Mouse (Mus musculus) adrenal gland, postnatal 4 days (tissue): ENCODE measurements around the gene Trim30d. TPM values are rescaled to one million over a fixed set of nuclear protein-coding genes. Genes with fewer than 3 reads are reported as not detected.
"Not testable (repeated sequence)": the region's sequence is repeated elsewhere in the genome, so short reads cannot be mapped to it uniquely, and the experiment has no call there.

Experiments
- DNase-seq, 2 experiments: peaks; one replicate each; pipeline ENCODE4 v3.0.0; 2021 to 2022; ENCODE audit warnings: low spot score in 2 of 2, mixed read lengths in 2 of 2
- long read RNA-seq, 2 experiments: library from polyadenylated mRNA; stranded (forward); transcript quantifications; one replicate each; pipeline ENCODE4 v2.0.0; 2021
- total RNA-seq, 2 experiments: library from RNA; stranded (reverse); gene quantifications; 2 replicates each; pipeline ENCODE4 v1.2.3; 2021

The Trim30d gene
- total RNA-seq, result 1 to 10 TPM; 7.8 to 9.7 TPM
- long read RNA-seq, experiment 1, result 0 reads
- long read RNA-seq, experiment 2, result 0 reads

DNA sequence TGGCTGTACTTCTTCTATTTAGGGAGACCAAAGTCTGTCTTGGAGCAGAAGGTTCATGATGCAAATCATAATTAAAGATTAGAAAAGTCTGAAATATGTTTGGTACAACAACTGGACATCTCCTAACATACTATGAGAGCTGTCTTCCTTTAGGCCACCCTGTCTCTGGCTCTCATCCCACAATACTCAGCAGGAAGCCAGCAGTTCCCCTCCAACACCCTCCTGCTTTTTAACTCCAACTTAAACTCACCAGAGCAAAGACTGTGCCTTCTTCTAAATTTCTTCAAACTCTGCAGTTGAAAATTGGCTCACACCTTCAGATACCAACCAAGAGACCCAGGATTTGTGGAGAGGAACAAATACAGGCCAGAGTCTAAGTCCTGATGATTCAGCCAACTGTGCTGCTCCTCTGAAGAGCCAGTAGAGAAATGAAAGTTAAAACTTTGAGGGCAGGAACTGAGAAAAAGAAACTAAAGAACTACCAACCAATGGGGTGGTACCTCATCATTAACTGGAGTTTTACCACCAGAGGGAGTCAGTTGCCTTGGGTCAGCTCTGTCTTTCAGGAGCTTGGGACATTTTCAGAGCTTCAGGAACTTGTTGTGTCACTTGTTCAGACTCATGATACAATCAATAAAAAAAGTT is at the start of gene Trim30d:
Gene Trim30d, minus strand, starts transcription at position 429 of the 645 bp plus-strand sequence.
- not testable (repeated sequence) for DNase-seq

GRCm38 (mm10) chr7:104552700-104553099 is 45.1 kb upstream of the Trim30d start:
- DNase-seq, result no peak

DNA sequence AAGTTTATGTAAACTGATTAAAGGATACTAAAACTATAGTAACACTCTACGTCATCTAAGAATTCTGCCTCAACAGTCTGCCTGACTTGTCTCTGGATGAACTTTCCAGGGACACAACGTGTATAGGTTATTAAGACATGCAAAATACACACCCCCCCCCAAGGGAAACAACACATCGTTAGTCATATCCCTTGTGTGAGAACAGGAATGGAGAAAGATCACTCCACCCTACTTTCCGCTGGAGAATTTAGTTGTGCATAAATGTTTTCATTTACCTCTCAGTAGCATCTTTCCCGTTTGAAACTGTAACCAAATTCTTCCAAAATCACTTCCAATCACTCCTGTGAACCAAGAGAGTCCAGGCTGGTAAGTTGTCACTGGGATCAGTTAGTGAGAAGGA is 42.2 kb upstream of the Trim30d start, which contains the start of gene Olfr651:
Gene Olfr651, plus strand, starts transcription at position 301 of the 400 bp plus-strand sequence.
- DNase-seq, result no peak

- no peak for DNase-seq
Observed at GRCm38 (mm10) chr7:104501589-104502371, 5.9 kb downstream of the Trim30d start.

GRCm38 (mm10) chr7:104501186-104501585 is 6.5 kb downstream of the Trim30d start:
- not testable (repeated sequence) for DNase-seq

- DNase-seq, result not testable (repeated sequence)
Observed at GRCm38 (mm10) chr7:104499464-104499863, 8.2 kb downstream of the Trim30d start.

DNA sequence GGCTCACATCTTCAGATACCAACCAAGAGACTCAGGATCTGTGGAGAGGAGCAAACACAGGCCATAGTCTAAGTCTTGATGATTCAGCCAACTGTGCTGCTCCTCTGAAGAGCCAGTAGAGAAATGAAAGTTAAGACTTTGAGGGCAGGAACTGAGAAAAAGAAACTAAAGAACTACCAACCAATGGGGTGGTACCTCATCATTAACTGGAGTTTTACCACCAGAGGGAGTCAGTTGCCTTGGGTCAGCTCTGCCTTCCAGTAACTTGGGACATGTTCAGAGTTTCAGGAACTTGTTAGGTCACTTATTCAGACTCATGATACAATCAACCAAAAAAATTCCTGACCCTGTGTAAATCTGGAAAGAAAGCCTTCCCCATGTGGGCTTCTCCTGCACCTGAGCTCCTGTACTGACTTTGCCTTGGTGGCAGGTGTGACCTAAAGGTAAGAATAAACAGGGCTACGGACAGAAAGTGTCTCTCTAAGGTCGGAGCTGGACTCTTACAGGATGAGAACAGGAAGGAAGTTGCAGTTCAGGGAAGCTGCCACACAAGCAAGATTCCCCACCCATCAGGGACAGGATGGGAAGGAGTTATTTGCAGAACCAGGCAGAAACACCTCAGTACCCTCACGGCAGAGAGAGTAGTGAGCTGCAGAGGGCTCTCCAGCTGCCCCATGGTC is 42.4 kb downstream of the Trim30d start, which contains the start of gene Trim30a:
Gene Trim30a, minus strand, starts transcription at position 129 of the 680 bp plus-strand sequence.
- DNase-seq, result no peak

DNA sequence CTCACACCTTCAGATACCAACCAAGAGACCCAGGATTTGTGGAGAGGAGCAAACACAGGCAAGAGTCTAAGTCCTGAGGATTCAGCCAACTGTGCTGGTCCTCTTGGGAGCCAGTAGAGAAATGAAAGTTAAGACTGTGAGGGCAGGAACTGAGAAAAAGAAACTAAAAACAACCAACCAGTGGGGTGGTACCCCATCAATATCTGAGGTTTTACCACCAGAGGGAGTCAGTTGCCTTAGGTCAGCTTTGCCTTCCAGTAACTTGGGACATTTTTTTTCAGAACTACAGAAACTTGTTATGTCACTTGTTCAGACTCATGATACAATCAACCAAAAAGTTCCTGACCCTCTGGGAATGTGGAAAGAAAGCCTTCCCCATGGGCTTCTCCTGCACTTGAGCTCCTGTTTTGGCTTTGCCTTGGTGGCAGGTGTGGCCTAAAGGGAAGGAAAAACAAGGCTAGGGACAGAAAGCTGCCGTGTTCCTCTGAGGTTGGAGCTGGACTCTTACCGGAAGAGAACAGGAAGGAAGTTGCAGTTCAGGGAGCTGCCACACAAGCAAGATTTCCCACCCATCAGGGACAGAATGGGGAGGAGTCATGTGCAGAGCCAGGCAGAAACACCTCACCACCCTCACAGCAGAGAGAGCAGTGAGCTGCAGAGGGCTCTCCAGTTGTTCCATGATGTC is 61.5 kb downstream of the Trim30d start:
- DNase-seq, result no peak

Other genes with a start within 250 kb of the Trim30d start
- gene Trim5, start 219.8 kb downstream of the Trim30d start, total RNA-seq, result 1 to 10 TPM; 6.7 to 7.5 TPM
- gene Trim12a, start 192.4 kb downstream of the Trim30d start, total RNA-seq, result 10 to 100 TPM; 17.8 to 21.4 TPM
- gene Trim34b, start 178.4 kb downstream of the Trim30d start, total RNA-seq, result 1 to 10 TPM; 1.0 to 1.2 TPM
- gene Trim12c, start 154.5 kb downstream of the Trim30d start, total RNA-seq, result 10 to 100 TPM; 15.6 to 15.9 TPM
- not detected for gene Trim30b, start 138.0 kb downstream of the Trim30d start, total RNA-seq
- gene Trim30c, start 107.0 kb downstream of the Trim30d start, total RNA-seq, result under 1 TPM; 0.22 to 0.28 TPM
- gene Trim30a, start 42.7 kb downstream of the Trim30d start, total RNA-seq, result 1 to 10 TPM; 4.9 to 6.5 TPM
- not detected for gene Olfr651, start 42.3 kb upstream of the Trim30d start, total RNA-seq
- gene Olfr652, start 53.1 kb upstream of the Trim30d start, total RNA-seq, result not detected
- gene Olfr653, start 69.5 kb upstream of the Trim30d start, total RNA-seq, result not detected
- gene Olfr654, start 79.2 kb upstream of the Trim30d start, total RNA-seq, result not detected
- not detected for gene Olfr655, start 93.9 kb upstream of the Trim30d start, total RNA-seq
- not detected for gene Olfr656, start 106.1 kb upstream of the Trim30d start, total RNA-seq
- not detected for gene Olfr657, start 116.9 kb upstream of the Trim30d start, total RNA-seq
- not detected for gene Olfr658, start 139.5 kb upstream of the Trim30d start, total RNA-seq
- gene Olfr659, start 158.9 kb upstream of the Trim30d start, total RNA-seq, result not detected
- not detected for gene Olfr661, start 178.7 kb upstream of the Trim30d start, total RNA-seq